Mouse (Mus musculus): ENCODE data around the gene Usp50.

GRCm38 (mm10) chr2:126674441-126675168 lies 108.7 kb downstream of the Usp50 start:
- TF ChIP-seq TAL1 (IDR thresholded peaks at IDR 0.05; ENCODE audit: low read length) (no peak), GATA1 (IDR thresholded peaks at IDR 0.05; ENCODE audit: low read length) (no peak)

Data from erythroblast, embryonic 14.5 days (primary cell).